Comparison of ENCODE assay signal across 26 mouse cellular contexts in the genomic region with DNA sequence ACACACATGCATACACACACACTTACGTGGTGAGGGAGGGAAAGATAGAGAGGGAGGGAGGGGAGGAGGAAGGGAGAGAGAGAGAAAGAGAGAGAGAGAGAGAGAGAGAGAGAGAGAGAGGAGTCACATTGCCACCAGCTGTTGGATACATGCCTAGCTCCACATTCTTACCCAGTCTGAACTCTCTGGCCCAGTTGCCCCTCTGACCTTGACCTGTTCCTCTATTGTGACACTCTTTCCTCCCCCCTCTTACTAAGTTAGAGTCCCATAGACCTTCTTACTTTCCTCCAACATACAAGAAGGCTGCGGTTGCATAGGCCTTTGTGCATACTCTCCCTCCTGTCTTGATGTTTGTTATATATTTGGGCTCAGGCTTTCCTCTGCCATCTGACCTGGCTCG.
DNase-seq lines count a peak whose midpoint lies in the region; ATAC-seq and TF ChIP-seq lines count a peak whose summit lies in the region.
"Had no signal": no experiment of that assay in that cellular context is flagged by ENCODE, and none has a peak within 500 bp of the region (broad histone marks: within the 10 kb centered on the region; RNA-seq: fewer than 3 reads in every experiment).

No protein-coding gene starts in this region.

- no peak overlapping the region for H3K4me2 ChIP-seq in heart, postnatal 0 days (ENCODE audit: low read depth, low read length)
- no peak overlapping the region for H3K4me2 ChIP-seq in lung, postnatal 0 days (replicated peaks; ENCODE audit: low read depth, low read length)
- H3K4me2 ChIP-seq: embryonic facial prominence, embryonic 15.5 days; intestine, embryonic 15.5 days; limb, embryonic 15.5 days; liver, embryonic 13.5 days; midbrain, embryonic 15.5 days had no signal

- TF ChIP-seq EP300 in heart, postnatal 0 days (IDR thresholded peaks at IDR 0.05; ENCODE audit: low read depth) = no peak
- TF ChIP-seq EP300 in lung, postnatal 0 days (IDR thresholded peaks at IDR 0.05) = no peak

- TF ChIP-seq POLR2A in brain, embryonic 14.5 days (IDR thresholded peaks at IDR 0.05; ENCODE audit: borderline replicate concordance, extremely low read depth, insufficient read depth, insufficient read length, poor library complexity, severe bottlenecking) = no peak

- H3K27ac ChIP-seq in heart, postnatal 0 days (ENCODE audit: low read depth) = no peak overlapping the region
- no peak overlapping the region for H3K27ac ChIP-seq in lung, postnatal 0 days (ENCODE audit: low read length)
- H3K27ac ChIP-seq: embryonic facial prominence, embryonic 10.5 days; embryonic facial prominence, embryonic 15.5 days; heart, embryonic 10.5 days; hindbrain, embryonic 10.5 days; hindbrain, postnatal 0 days; intestine, embryonic 15.5 days; limb, embryonic 10.5 days; limb, embryonic 15.5 days; liver, embryonic 13.5 days; midbrain, embryonic 10.5 days; midbrain, embryonic 15.5 days had no signal

- WGBS in heart, postnatal 0 days = 58% methylated on average over 3 of the region's 3 CpGs
- WGBS in lung, postnatal 0 days = 75% methylated on average over 3 of the region's 3 CpGs

- H3K9ac ChIP-seq in heart, postnatal 0 days (replicated peaks; ENCODE audit: low read depth, low read length) = no peak overlapping the region
- no peak overlapping the region for H3K9ac ChIP-seq in lung, postnatal 0 days (replicated peaks; ENCODE audit: low read depth)
- H3K9ac ChIP-seq: embryonic facial prominence, embryonic 15.5 days; intestine, embryonic 15.5 days; limb, embryonic 15.5 days; liver, embryonic 13.5 days; midbrain, embryonic 15.5 days had no signal

- peaks cover 5% of the 10 kb centered on the region; the same call in 1 of the 2 replicates for H3K27me3 ChIP-seq in heart, postnatal 0 days (ENCODE audit: control insufficient read depth, insufficient read depth, low read length)
- no peaks in the 10 kb centered on the region for H3K27me3 ChIP-seq in lung, postnatal 0 days (replicated peaks; ENCODE audit: insufficient read depth, low read length)
- H3K27me3 ChIP-seq: embryonic facial prominence, embryonic 15.5 days; intestine, embryonic 15.5 days; limb, embryonic 15.5 days; liver, embryonic 13.5 days; midbrain, embryonic 15.5 days had no signal

- peak; percentile 56; the same call in 1 of the 2 replicates for ATAC-seq in heart, postnatal 0 days (ENCODE audit: insufficient read depth, low read depth)
- no peak for ATAC-seq in lung, postnatal 0 days
- ATAC-seq: hindbrain, postnatal 0 days; intestine, embryonic 15.5 days; midbrain, embryonic 15.5 days had no signal

- H3K4me3 ChIP-seq in heart, postnatal 0 days (ENCODE audit: low read depth, low read length) = no peak overlapping the region
- H3K4me3 ChIP-seq in lung, postnatal 0 days (ENCODE audit: low read depth, low read length) = no peak overlapping the region
- H3K4me3 ChIP-seq: embryonic facial prominence, embryonic 10.5 days; embryonic facial prominence, embryonic 15.5 days; heart, embryonic 10.5 days; hindbrain, embryonic 10.5 days; intestine, embryonic 15.5 days; limb, embryonic 10.5 days; limb, embryonic 15.5 days; liver, embryonic 13.5 days; midbrain, embryonic 10.5 days; midbrain, embryonic 15.5 days had no signal

- intact Hi-C loops in heart, postnatal 36 days (cut with DNase I) = no loop called here

- H3K4me1 ChIP-seq in heart, postnatal 0 days (ENCODE audit: control insufficient read depth, insufficient read depth) = no peaks in the 10 kb centered on the region
- H3K4me1 ChIP-seq in lung, postnatal 0 days (ENCODE audit: insufficient read depth, low read depth, low read length) = no peaks in the 10 kb centered on the region
- H3K4me1 ChIP-seq: liver, embryonic 13.5 days had no signal

- peak; percentile 21 for DNase-seq in adrenal gland, postnatal 10 days
- DNase-seq in adrenal gland, postnatal 4 days (ENCODE audit: low spot score in 2 of 2) = no peak
- DNase-seq in heart, postnatal 0 days (ENCODE audit: low spot score) = no peak
- DNase-seq in heart, postnatal 36 days = no peak
- DNase-seq in lung, postnatal 10 days = peak; percentile 39
- DNase-seq in lung, postnatal 0 days (ENCODE audit: low spot score) = no peak
- DNase-seq in brain, embryonic 14.5 days (ENCODE audit: low read depth) = peak; percentile 34
- DNase-seq in ovary, adult 18-20 months (ENCODE audit: low spot score) = no peak
- DNase-seq: cerebellum, adult 8-10 months; gastrocnemius, postnatal 25 days; heart, adult 11 months; kidney, adult 9 months; kidney, postnatal 10 days; layer of hippocampus, postnatal 36 days; liver, embryonic 13.5 days; thymus, postnatal 4 days had no signal

- no peaks in the 10 kb centered on the region for H3K9me3 ChIP-seq in heart, postnatal 0 days (replicated peaks; ENCODE audit: control insufficient read depth, low read length)
- H3K9me3 ChIP-seq in lung, postnatal 0 days (ENCODE audit: low read length) = no peaks in the 10 kb centered on the region
- H3K9me3 ChIP-seq: embryonic facial prominence, embryonic 10.5 days; embryonic facial prominence, embryonic 15.5 days; heart, embryonic 10.5 days; hindbrain, embryonic 10.5 days; intestine, embryonic 15.5 days; limb, embryonic 10.5 days; limb, embryonic 15.5 days; liver, embryonic 13.5 days; midbrain, embryonic 10.5 days; midbrain, embryonic 15.5 days had no signal

- no peaks in the 10 kb centered on the region for H3K36me3 ChIP-seq in heart, postnatal 0 days (replicated peaks; ENCODE audit: control insufficient read depth, insufficient read depth, low read length)
- H3K36me3 ChIP-seq in lung, postnatal 0 days (ENCODE audit: insufficient read depth, low read length) = no peaks in the 10 kb centered on the region
- H3K36me3 ChIP-seq: embryonic facial prominence, embryonic 10.5 days; embryonic facial prominence, embryonic 15.5 days; heart, embryonic 10.5 days; hindbrain, embryonic 10.5 days; intestine, embryonic 15.5 days; limb, embryonic 10.5 days; limb, embryonic 15.5 days; liver, embryonic 13.5 days; midbrain, embryonic 10.5 days; midbrain, embryonic 15.5 days had no signal

- no peak for TF ChIP-seq CTCF in heart, postnatal 0 days (IDR thresholded peaks at IDR 0.05; ENCODE audit: low read depth)
- TF ChIP-seq CTCF in lung, postnatal 0 days (IDR thresholded peaks at IDR 0.05) = no peak
- TF ChIP-seq CTCF in brain, embryonic 14.5 days (IDR thresholded peaks at IDR 0.05; ENCODE audit: borderline replicate concordance, extremely low read depth, insufficient read depth, insufficient read length) = no peak

Comparison
In these comparisons a context has a peak if more than half of its experiments do, and no peak if none do; other contexts are left out.
1. DNase-seq: peak in adrenal gland, postnatal 10 days (single experiment), lung, postnatal 10 days (single experiment) and brain, embryonic 14.5 days (single experiment); none in adrenal gland, postnatal 4 days (0 of 2), heart, postnatal 0 days (single experiment), heart, postnatal 36 days (0 of 2), lung, postnatal 0 days (single experiment) and ovary, adult 18-20 months (single experiment).